Mouse (Mus musculus): ENCODE data around the gene Rps3a1. TPM values are rescaled to one million over a fixed set of nuclear protein-coding genes. Genes with fewer than 3 reads are reported as not detected.

Gene Rps3a1
- total RNA-seq (2023): 416 and 469 TPM in 2 replicates

DNA sequence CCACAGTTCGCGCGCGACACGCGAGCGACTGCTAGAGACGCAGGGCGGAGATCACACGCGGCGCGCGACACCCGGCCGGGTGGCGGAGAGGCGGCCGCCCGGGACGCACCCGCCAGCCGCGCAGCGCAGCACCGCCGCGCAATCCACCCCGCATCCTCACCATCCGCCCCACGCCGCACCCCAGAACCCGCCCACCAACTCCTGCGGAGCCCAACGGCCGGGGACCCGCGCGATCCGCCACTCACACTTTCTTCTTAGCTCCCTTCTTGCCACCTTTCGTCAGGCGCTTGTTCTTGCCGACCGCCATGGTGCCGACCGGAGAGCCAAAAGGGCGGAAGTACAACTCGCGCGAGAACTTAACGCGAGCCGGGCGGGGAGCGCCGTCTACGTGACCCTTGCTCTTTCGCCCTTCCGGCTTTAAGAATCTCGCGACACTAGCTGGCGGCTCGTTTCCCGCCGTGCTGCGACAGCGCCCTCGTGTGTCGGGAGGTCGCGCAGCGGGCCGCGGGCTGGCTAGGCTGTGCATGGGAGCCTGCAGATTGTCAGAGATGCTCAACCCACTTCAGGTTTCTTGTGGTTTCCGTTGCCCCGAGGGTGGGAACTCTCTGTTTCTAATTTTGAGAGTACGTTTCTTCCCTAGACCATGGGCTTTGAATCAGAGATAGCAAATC lies at the start of gene Rps3a1:
Gene Rps3a1, minus strand, starts transcription at position 440 of the 671 bp plus-strand sequence.

Other genes with a start within 250 kb of the Rps3a1 start
- 0.16 and 0.39 TPM in 2 replicates for gene Sh3d19, start 171.6 kb downstream of the Rps3a1 start, total RNA-seq (2023)
- not detected in 2 replicates for gene Prss48, start 140.2 kb downstream of the Rps3a1 start, total RNA-seq (2023)
- gene Lrba, start 82.0 kb upstream of the Rps3a1 start, total RNA-seq (2023): 6.7 and 9.6 TPM in 2 replicates